Mouse (Mus musculus) intestine, postnatal 0 days (tissue): Measurements from ENCODE around the gene Zfp683. TPM values are rescaled to one million over a fixed set of nuclear protein-coding genes. Genes with fewer than 3 reads are reported as not detected.
A peak's percentile ranks its signal among the peaks of the same experiment; 100 is the strongest.

Source experiments
- ATAC-seq: fragments of 200-750 bp; cut with Nextera tagmentation; 2 replicates; pipeline ENCODE4 v1.8.0; 2017; ENCODE audit warnings: mild to moderate bottlenecking, moderate TSS enrichment, moderate library complexity
- H3K27ac ChIP-seq: fragments of 300-500 bp; sonication (generic); 2 replicates; pipeline ENCODE4 v1.5.1; 2014; ENCODE audit warnings: mild to moderate bottlenecking, low read depth, low read length, moderate library complexity
- H3K27me3 ChIP-seq: fragments of 300-500 bp; sonication (generic); replicated peaks from 2 replicates; pipeline ENCODE4 v1.6.1; 2014; ENCODE audit warnings: low read length, mixed read lengths; ENCODE audit not compliant: control insufficient read depth, insufficient read depth
- H3K36me3 ChIP-seq: fragments of 300-500 bp; sonication (generic); 2 replicates; pipeline ENCODE4 v1.6.1; 2014; ENCODE audit warnings: mild to moderate bottlenecking, moderate library complexity; ENCODE audit not compliant: control insufficient read depth, insufficient read depth
- H3K4me1 ChIP-seq: fragments of 300-500 bp; sonication (generic); replicated peaks from 2 replicates; pipeline ENCODE4 v1.6.1; 2014; ENCODE audit warnings: antibody characterized with exemption, low read length, mixed read lengths; ENCODE audit not compliant: control insufficient read depth, insufficient read depth
- H3K4me2 ChIP-seq: fragments of 300-500 bp; sonication (generic); replicated peaks from 2 replicates; pipeline ENCODE4 v1.6.1; 2014; ENCODE audit warnings: low read depth, mild to moderate bottlenecking, moderate library complexity
- H3K4me3 ChIP-seq: fragments of 300-500 bp; sonication (generic); 2 replicates; pipeline ENCODE4 v1.5.1; 2014; ENCODE audit warnings: low read depth, low read length
- H3K9ac ChIP-seq: fragments of 300-500 bp; sonication (generic); 2 replicates; pipeline ENCODE4 v1.6.1; 2014; ENCODE audit warnings: mild to moderate bottlenecking, low read depth, low read length
- H3K9me3 ChIP-seq: fragments of 300-500 bp; sonication (generic); 2 replicates; pipeline ENCODE4 v1.6.1; 2016; ENCODE audit warnings: mixed run types; ENCODE audit not compliant: control insufficient read depth
- CTCF ChIP-seq: sonication (generic); IDR thresholded peaks from 2 replicates; pipeline ENCODE4 v1.5.1; 2016; ENCODE audit warnings: low read depth, mild to moderate bottlenecking, control low read depth, antibody characterized with exemption, moderate library complexity
- WGBS: fragments of 180-500 bp; shearing (Covaris S2); extraction: QIAGEN DNeasy Blood & Tissue Kit; methylation state at CpG from one replicate; pipeline ENCODE4 v1.1.7; 2014; 5-methylcytosine and 5-hydroxymethylcytosine counted together
- polyA plus RNA-seq: library from polyadenylated mRNA; unstranded; fragments of >200 nt; fragmentation: Nextera tagmentation; extraction: Ambion mirVana; gene quantifications from 2 replicates; pipeline ENCODE4 v1.2.1, GENCODE M21; 2015

Zfp683 gene
- polyA plus RNA-seq, 1 experiment from 2014 or later = not detected

DNA sequence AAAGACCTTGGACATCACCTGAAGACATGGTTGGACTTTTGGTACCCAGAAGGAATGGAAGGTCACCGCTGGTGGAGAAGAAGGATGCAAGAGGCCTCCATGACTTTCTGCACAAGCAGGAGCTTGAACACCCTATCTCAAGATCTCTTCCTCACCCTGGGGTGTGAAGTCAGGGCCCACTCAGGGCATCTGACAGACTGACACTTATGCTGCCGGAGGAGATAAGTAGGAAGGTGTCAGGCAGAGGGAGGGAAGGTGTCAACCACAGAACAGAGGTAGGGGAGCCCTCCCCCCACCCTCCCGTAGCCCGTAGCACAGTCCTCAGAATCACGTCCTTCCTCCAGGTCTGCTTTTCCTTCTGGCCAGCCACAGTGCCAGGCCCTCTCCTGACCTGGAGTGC lies 6.0 kb upstream of the Zfp683 start:
- 72% methylated on average over 5 of the region's 5 CpGs for WGBS
- H3K9me3 ChIP-seq = no peaks in the 10 kb centered on the region
- H3K4me1 ChIP-seq = no peaks in the 10 kb centered on the region
- ATAC-seq = no peak
- no peak for TF ChIP-seq CTCF
- no peaks in the 10 kb centered on the region for H3K36me3 ChIP-seq
- no peak overlapping the region for H3K9ac ChIP-seq
- no peaks in the 10 kb centered on the region for H3K27me3 ChIP-seq
- H3K27ac ChIP-seq = no peak overlapping the region
- H3K4me3 ChIP-seq = no peak overlapping the region
- H3K4me2 ChIP-seq = no peak overlapping the region

DNA sequence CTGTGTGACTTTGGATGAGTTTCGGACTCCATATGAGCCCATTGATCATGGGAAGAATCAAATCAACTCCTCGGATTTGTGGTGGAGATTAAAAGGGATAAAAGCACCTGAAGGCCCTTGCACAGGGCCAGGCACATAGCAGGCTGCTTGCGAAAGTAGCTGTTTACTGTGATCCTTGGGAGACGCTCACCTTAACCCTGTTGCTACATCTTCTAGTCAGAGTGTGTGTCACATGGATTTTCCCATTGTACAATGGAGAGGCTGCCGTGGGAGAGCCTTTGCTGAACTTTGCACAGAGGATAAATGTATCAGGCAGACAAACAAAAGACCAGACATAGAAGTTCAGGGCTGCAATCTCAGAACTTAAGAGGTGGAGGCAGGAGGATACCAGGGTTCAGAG lies 1.7 kb upstream of the Zfp683 start:
- Histone ChIP-seq H3K9me3 (no peaks in the 10 kb centered on the region), H3K27ac (no peak overlapping the region), H3K4me1 (no peaks in the 10 kb centered on the region), H3K27me3 (no peaks in the 10 kb centered on the region), H3K4me2 (no peak overlapping the region), H3K36me3 (no peaks in the 10 kb centered on the region), H3K4me3 (no peak overlapping the region), H3K9ac (no peak overlapping the region)
- 0 out of 2 replicates have a peak, but pooled peaks have one; percentile 34 for ATAC-seq
- WGBS = 64% methylated on average over 5 of the region's 5 CpGs
- TF ChIP-seq CTCF = no peak

DNA sequence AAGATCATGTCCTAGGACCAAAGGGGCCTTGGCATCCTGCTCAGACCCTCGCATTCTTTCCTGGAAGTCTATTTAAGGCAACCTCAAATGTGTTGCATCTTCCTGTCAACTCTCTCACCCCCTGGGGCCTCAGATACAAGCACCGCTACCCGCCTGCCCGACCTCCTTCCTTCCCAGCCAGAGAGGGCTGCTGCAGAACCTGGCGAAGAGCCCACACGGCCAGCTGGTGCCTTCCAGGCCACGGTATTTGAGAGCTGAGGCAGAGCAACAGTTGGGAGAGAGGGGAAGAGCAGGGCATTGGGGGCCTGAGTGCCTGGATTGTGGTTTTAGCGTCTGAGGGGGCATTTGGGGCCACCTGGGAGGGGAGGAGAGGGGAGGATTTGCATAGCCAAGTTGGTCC lies 1.1 kb upstream of the Zfp683 start:
- ATAC-seq = no peak
- WGBS = 40% methylated on average over 8 of the region's 8 CpGs
- Histone ChIP-seq H3K4me3 (no peak overlapping the region), H3K36me3 (no peaks in the 10 kb centered on the region), H3K4me1 (no peaks in the 10 kb centered on the region), H3K9ac (no peak overlapping the region), H3K27ac (no peak overlapping the region), H3K9me3 (no peaks in the 10 kb centered on the region), H3K4me2 (no peak overlapping the region), H3K27me3 (no peaks in the 10 kb centered on the region)
- TF ChIP-seq CTCF = no peak

DNA sequence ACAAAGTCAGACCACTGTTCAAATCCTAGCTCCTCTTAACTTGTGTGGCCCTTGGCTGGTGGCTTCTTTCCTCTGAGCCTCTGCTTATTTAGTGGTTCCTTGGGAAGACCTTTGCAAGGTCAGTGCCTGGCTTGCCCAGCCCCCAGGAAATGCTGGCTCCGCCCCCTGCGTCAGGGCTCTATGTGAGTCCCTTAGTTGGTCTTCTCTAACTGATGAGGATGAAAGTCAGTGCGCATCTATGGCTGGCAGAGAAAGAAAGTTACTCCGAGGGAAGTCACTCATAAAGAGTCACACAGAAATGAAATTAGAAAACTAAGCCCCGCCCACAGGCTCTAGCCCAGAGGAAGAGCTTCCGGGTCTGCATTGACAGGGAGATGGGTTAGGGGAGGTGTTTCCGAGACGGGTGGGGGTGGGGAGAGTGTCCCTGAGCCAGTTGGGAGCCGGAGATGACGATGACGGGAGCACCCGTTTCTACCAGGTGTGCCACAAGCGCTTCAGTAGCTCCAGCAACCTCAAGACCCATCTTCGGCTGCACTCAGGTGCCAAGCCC lies 4.6 kb downstream of the Zfp683 start:
- Histone ChIP-seq H3K27ac (no peak overlapping the region), H3K4me2 (0 out of 2 replicates have a peak overlapping the region, but pooled peaks have one; percentile 21), H3K9me3 (no peaks in the 10 kb centered on the region), H3K9ac (no peak overlapping the region), H3K36me3 (no peaks in the 10 kb centered on the region), H3K4me1 (peaks cover 5% of the 10 kb centered on the region; the same call in 1 of the 2 replicates), H3K27me3 (no peaks in the 10 kb centered on the region), H3K4me3 (no peak overlapping the region)
- TF ChIP-seq CTCF = no peak
- WGBS = 33% methylated on average over 14 of the region's 14 CpGs
- ATAC-seq = no peak

DNA sequence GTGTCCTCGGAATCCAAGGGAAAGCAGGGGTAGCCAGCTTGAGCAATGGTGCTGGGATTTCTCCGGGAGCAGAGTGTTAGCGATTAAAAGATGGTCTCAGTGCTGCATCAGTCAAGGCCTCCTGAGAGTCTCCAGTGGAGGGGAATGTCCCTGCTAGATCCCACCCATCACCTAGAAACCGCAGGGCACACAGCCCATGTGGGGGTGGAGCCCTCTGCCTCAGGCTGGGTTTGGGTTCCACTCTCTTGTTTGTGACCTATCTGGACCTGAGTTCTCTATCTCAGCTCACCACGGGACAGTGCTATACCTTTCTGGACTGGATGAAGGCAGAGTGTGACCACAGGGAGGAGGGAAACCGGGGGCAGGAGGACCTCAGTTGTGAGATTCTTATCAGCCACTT lies 5.3 kb downstream of the Zfp683 start:
- Histone ChIP-seq H3K27ac (no peak overlapping the region), H3K4me2 (no peak overlapping the region), H3K36me3 (no peaks in the 10 kb centered on the region), H3K27me3 (no peaks in the 10 kb centered on the region), H3K9ac (no peak overlapping the region), H3K4me3 (no peak overlapping the region), H3K4me1 (peaks cover 5% of the 10 kb centered on the region; the same call in 1 of the 2 replicates), H3K9me3 (no peaks in the 10 kb centered on the region)
- no peak for TF ChIP-seq CTCF
- ATAC-seq = no peak
- 82% methylated on average over 6 of the region's 6 CpGs for WGBS

DNA sequence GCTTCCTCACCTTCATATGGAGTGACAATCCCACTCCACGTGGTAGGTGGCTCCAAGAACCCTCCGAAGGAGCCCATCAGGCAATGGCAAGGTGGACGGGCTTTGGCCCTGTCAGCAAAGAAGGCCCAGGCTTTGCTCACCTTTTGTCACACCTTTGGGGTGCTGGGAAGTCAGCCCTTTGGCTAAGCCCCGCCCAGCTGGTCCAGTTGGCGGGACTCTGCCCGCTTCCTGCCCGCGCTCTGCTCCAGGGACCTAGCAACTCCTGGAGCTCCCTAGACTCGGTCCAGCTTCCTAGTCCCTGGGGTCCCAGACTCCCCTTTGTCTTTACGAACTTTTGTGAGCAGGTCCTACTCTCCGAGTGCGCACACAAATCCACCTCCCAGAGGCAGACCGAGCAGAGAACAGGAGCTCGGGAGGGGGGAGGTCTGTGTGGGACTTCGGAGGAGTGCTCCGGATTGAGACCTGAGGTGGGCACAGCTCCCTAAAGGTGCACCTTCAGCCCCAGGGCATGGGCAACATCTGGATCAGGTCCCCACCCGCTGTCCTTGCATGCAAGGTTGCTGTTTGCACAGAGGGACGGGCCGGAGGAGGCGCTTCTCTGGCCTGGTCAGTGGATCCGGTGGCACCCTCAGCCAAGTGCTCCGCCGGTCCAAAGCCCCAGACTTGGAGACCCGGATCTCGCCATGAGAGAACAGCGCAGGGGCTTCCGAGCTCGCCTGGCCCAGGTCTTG lies 6.7 kb downstream of the Zfp683 start, which contains the start of gene Crybg2:
Gene Crybg2 (plus strand): TSS at position 681 of the 731 bp plus-strand sequence.
- H3K36me3 ChIP-seq = no peaks in the 10 kb centered on the region
- WGBS = 45% methylated on average over 28 of the region's 28 CpGs
- no peaks in the 10 kb centered on the region for H3K27me3 ChIP-seq
- no peak for TF ChIP-seq CTCF
- peak within 1 kb of the TSS; percentile 48 for H3K4me2 ChIP-seq
- peak within 1 kb of the TSS; percentile 23 for H3K9ac ChIP-seq
- H3K4me3 ChIP-seq = no peak within 1 kb of the TSS
- ATAC-seq = no peak
- H3K9me3 ChIP-seq = no peaks in the 10 kb centered on the region
- peaks cover 5% of the 10 kb centered on the region; the same call in 1 of the 2 replicates for H3K4me1 ChIP-seq
- H3K27ac ChIP-seq = peak within 1 kb of the TSS; percentile 92
